In genomic region chr17:34172528-34172927, GRCm38 (mm10) we compare ENCODE assay signal across 19 mouse cellular contexts. TPM values are rescaled to one million over a fixed set of nuclear protein-coding genes. Genes with fewer than 3 reads are reported as not detected.
DNase-seq lines count a peak whose midpoint lies in the region; ATAC-seq and TF ChIP-seq lines count a peak whose summit lies in the region.
"Had no signal": no experiment of that assay in that cellular context is flagged by ENCODE, and none has a peak within 500 bp of the region (broad histone marks: within the 10 kb centered on the region; RNA-seq: fewer than 3 reads in every experiment).

No protein-coding gene starts in this region.

- CTCF ChIA-PET in Patski (lab: Charles Lee): interaction anchor here (1.0 to 10.4 kb wide), 5 partner anchors 10 to 177 kb away, joined by 3 to 115 read pairs (median 3); partner anchors contain the start of gene H2-Ob

- no peak overlapping the region for H3K4me3 ChIP-seq in kidney, postnatal 0 days (replicated peaks; ENCODE audit: low read depth, low read length)
- H3K4me3 ChIP-seq in testis, adult 2 months (ENCODE audit: control insufficient read depth, low read depth, low read length): no peak overlapping the region
- H3K4me3 ChIP-seq: heart, embryonic 10.5 days; limb, embryonic 13.5 days; neural tube, embryonic 13.5 days; stomach, embryonic 15.5 days had no signal

- H3K9me3 ChIP-seq in kidney, postnatal 0 days (replicated peaks; ENCODE audit: low read length): no peaks in the 10 kb centered on the region
- H3K9me3 ChIP-seq: stomach, embryonic 15.5 days had no signal

- WGBS in kidney, postnatal 0 days: 94% methylated on average over 5 of the region's 5 CpGs

- H3K27me3 ChIP-seq in kidney, postnatal 0 days (ENCODE audit: insufficient read depth, low read length): no peaks in the 10 kb centered on the region
- H3K27me3 ChIP-seq in testis, adult 2 months (ENCODE audit: control insufficient read depth, insufficient read depth, low read length): no peaks in the 10 kb centered on the region
- peaks cover 8% of the 10 kb centered on the region for H3K27me3 ChIP-seq in Patski
- no peaks in the 10 kb centered on the region for H3K27me3 ChIP-seq in splenic B cell, adult 2 months (ENCODE audit: control insufficient read depth, insufficient read depth, low read length, poor library complexity, severe bottlenecking)
- H3K27me3 ChIP-seq: limb, embryonic 13.5 days; stomach, embryonic 15.5 days had no signal

- no peak for DNase-seq in kidney, postnatal 0 days (ENCODE audit: low spot score)
- no peak for DNase-seq in kidney, postnatal 10 days
- DNase-seq in testis, postnatal 10 days (ENCODE audit: low spot score): no peak
- no peak for DNase-seq in Patski (ENCODE audit: low read depth, low spot score)
- peak; percentile 61 for DNase-seq in splenic B cell, adult 2 months (ENCODE audit: low read depth, low spot score)
- no peak for DNase-seq in cerebellum, postnatal 4 days (ENCODE audit: low spot score in 2 of 2)
- DNase-seq in heart, postnatal 4 days: no peak
- DNase-seq: adrenal gland, adult 8-10 months; cerebellum, adult 2 months; heart, postnatal 14 days; kidney, adult 9 months; lung, adult 2 months had no signal

- POLR2A ChIA-PET in Patski (lab: Charles Lee): no interaction called here

- no peaks in the 10 kb centered on the region for H3K4me1 ChIP-seq in kidney, postnatal 0 days (replicated peaks; ENCODE audit: insufficient read depth, low read length)
- peaks cover 3% of the 10 kb centered on the region for H3K4me1 ChIP-seq in testis, adult 2 months (ENCODE audit: control insufficient read depth, insufficient read depth, low read length)
- H3K4me1 ChIP-seq: heart, embryonic 10.5 days; limb, embryonic 13.5 days; neural tube, embryonic 13.5 days; stomach, embryonic 15.5 days had no signal

- in situ Hi-C loops in Patski (cut with MboI; ENCODE audit: low pct_unique_long_range_greater_than_20kb): no loop called here

- no peak overlapping the region for H3K9ac ChIP-seq in kidney, postnatal 0 days (ENCODE audit: low read depth, low read length)
- H3K9ac ChIP-seq: limb, embryonic 13.5 days; neural tube, embryonic 13.5 days; stomach, embryonic 15.5 days had no signal

- no peaks in the 10 kb centered on the region for H3K36me3 ChIP-seq in kidney, postnatal 0 days (ENCODE audit: insufficient read depth, low read length)
- no peaks in the 10 kb centered on the region for H3K36me3 ChIP-seq in testis, adult 2 months (ENCODE audit: control insufficient read depth, insufficient read depth, low read length)
- H3K36me3 ChIP-seq in splenic B cell, adult 2 months (ENCODE audit: control insufficient read depth, insufficient read depth, low read length, poor library complexity, severe bottlenecking): no peaks in the 10 kb centered on the region
- H3K36me3 ChIP-seq: heart, embryonic 10.5 days; limb, embryonic 13.5 days; neural tube, embryonic 13.5 days; stomach, embryonic 15.5 days had no signal

- ATAC-seq in kidney, postnatal 0 days (replicated peaks; ENCODE audit: low FRiP score, low read depth): no peak
- no peak for ATAC-seq in Patski
- ATAC-seq: forebrain, embryonic 16.5 days; hindbrain, embryonic 16.5 days had no signal

- TF ChIP-seq CTCF in kidney, postnatal 0 days (IDR thresholded peaks at IDR 0.05; ENCODE audit: low read depth): peak; percentile 28; the same call in 1 of the 2 replicates
- TF ChIP-seq CTCF in testis, adult 2 months (IDR thresholded peaks at IDR 0.05; ENCODE audit: control insufficient read depth, insufficient read depth, insufficient replicate concordance, low read depth, low read length): 0 out of 2 replicates have a peak, but pooled peaks have one; percentile 8
- peak; percentile 60 for TF ChIP-seq CTCF in Patski (IDR thresholded peaks at IDR 0.05)

- no peak overlapping the region for H3K27ac ChIP-seq in kidney, postnatal 0 days
- H3K27ac ChIP-seq in testis, adult 2 months (ENCODE audit: control insufficient read depth, insufficient read depth, low read depth, low read length): no peak overlapping the region
- H3K27ac ChIP-seq: heart, embryonic 10.5 days; limb, embryonic 13.5 days; neural tube, embryonic 13.5 days; stomach, embryonic 15.5 days had no signal

- TF ChIP-seq POLR2A in testis, adult 2 months (IDR thresholded peaks at IDR 0.05; ENCODE audit: control insufficient read depth, low read depth, low read length): no peak

- H3K4me2 ChIP-seq in kidney, postnatal 0 days (ENCODE audit: low read length): no peak overlapping the region
- H3K4me2 ChIP-seq: limb, embryonic 13.5 days; neural tube, embryonic 13.5 days; stomach, embryonic 15.5 days had no signal

RNA-seq across cellular contexts. Expression of gene Tap1, which starts 14.8 kb away (rescaled TPM):
- polyA plus RNA-seq in kidney, postnatal 0 days (2015; fragmentation: Nextera tagmentation; extraction: Ambion mirVana): 8.5 and 8.8 TPM in 2 replicates
- 1.5 TPM in 2 replicates for polyA plus RNA-seq in testis, adult 2 months (2012; rRNA removed)
- polyA plus RNA-seq in Patski (2021): 7.0 TPM
- total RNA-seq in heart, postnatal 4 days (2021): 1 to 10 TPM; 4.8 to 5.4 TPM

RNA-seq across cellular contexts. Expression of gene Psmb9, which starts 15.0 kb away (rescaled TPM):
- 5.9 TPM in 2 replicates for polyA plus RNA-seq in kidney, postnatal 0 days (2015; fragmentation: Nextera tagmentation; extraction: Ambion mirVana)
- polyA plus RNA-seq in testis, adult 2 months (2012; rRNA removed): 1.7 TPM in 2 replicates
- polyA plus RNA-seq in Patski (2021): 1.3 TPM
- 1 to 10 TPM; 2.5 to 3.8 TPM for total RNA-seq in heart, postnatal 4 days (2021)

RNA-seq across cellular contexts. Expression of gene H2-DMb1, which starts 19.7 kb away (rescaled TPM):
- polyA plus RNA-seq in kidney, postnatal 0 days (2015; fragmentation: Nextera tagmentation; extraction: Ambion mirVana): 12.9 and 13.5 TPM in 2 replicates
- 8.0 and 9.5 TPM in 2 replicates for polyA plus RNA-seq in testis, adult 2 months (2012; rRNA removed)
- 36.6 TPM for polyA plus RNA-seq in Patski (2021)
- total RNA-seq in heart, postnatal 4 days (2021): under 1 TPM; 0.26 to 0.68 TPM
- polyA plus RNA-seq: neural tube, embryonic 13.5 days had no signal

RNA-seq across cellular contexts. Expression of gene Psmb8, which starts 25.0 kb away (rescaled TPM):
- 17.7 and 21.6 TPM in 2 replicates for polyA plus RNA-seq in kidney, postnatal 0 days (2015; fragmentation: Nextera tagmentation; extraction: Ambion mirVana)
- polyA plus RNA-seq in testis, adult 2 months (2012; rRNA removed): 2.0 and 2.3 TPM in 2 replicates
- polyA plus RNA-seq in Patski (2021): 18.7 TPM
- total RNA-seq in heart, postnatal 4 days (2021): 1 to 10 TPM; 3.7 to 7.0 TPM

RNA-seq across cellular contexts. Expression of gene H2-DMb2, which starts 29.4 kb away (rescaled TPM):
- polyA plus RNA-seq in kidney, postnatal 0 days (2015; fragmentation: Nextera tagmentation; extraction: Ambion mirVana): 15.3 and 19.4 TPM in 2 replicates
- 0.27 and 0.41 TPM in 2 replicates for polyA plus RNA-seq in testis, adult 2 months (2012; rRNA removed)
- polyA plus RNA-seq in Patski (2021): 8.2 TPM
- total RNA-seq in heart, postnatal 4 days (2021): under 1 TPM; 0.55 to 0.72 TPM
- polyA plus RNA-seq: neural tube, embryonic 13.5 days had no signal

Comparison
In these comparisons a context has a peak if more than half of its experiments do, and no peak if none do; other contexts are left out.
1. CTCF ChIP-seq: peak in every context shown above with its lines; median percentile 60 in Patski; 28 in kidney, postnatal 0 days; 8 in testis, adult 2 months.